Mouse (Mus musculus): Measurements from ENCODE around the gene Atg7.

Atg7 gene

GRCm38 (mm10) chr6:114787606-114788005 lies 144.7 kb downstream of the Atg7 start:
- no peak for DNase-seq (ENCODE audit: low read depth)

GRCm38 (mm10) chr6:114788663-114789062 lies 145.8 kb downstream of the Atg7 start:
- DNase-seq (ENCODE audit: low read depth): no peak

- peak; percentile 66 for DNase-seq (ENCODE audit: low read depth)
These were observed 147.2 kb downstream of the Atg7 start for GRCm38 (mm10) chr6:114790084-114790483.

- DNase-seq (ENCODE audit: low read depth): no peak
These were observed 148.0 kb downstream of the Atg7 start for GRCm38 (mm10) chr6:114790902-114791301.

- no peak for DNase-seq (ENCODE audit: low read depth)
These were observed 148.9 kb downstream of the Atg7 start for GRCm38 (mm10) chr6:114791846-114792245.

GRCm38 (mm10) chr6:114794706-114795105 lies 151.8 kb downstream of the Atg7 start:
- peak; percentile 48 for DNase-seq (ENCODE audit: low read depth)

GRCm38 (mm10) chr6:114795706-114796325 lies 152.9 kb downstream of the Atg7 start:
- DNase-seq (ENCODE audit: low read depth): no peak

GRCm38 (mm10) chr6:114797901-114798300 lies 155.0 kb downstream of the Atg7 start:
- no peak for DNase-seq (ENCODE audit: low read depth)

GRCm38 (mm10) chr6:114798715-114799114 lies 155.8 kb downstream of the Atg7 start:
- no peak for DNase-seq (ENCODE audit: low read depth)

GRCm38 (mm10) chr6:114800291-114800965 lies 157.5 kb downstream of the Atg7 start:
- DNase-seq (ENCODE audit: low read depth): peak; percentile 27

GRCm38 (mm10) chr6:114803915-114804535 lies 161.1 kb downstream of the Atg7 start:
- DNase-seq (ENCODE audit: low read depth): no peak

GRCm38 (mm10) chr6:114804866-114805265 lies 162.0 kb downstream of the Atg7 start:
- DNase-seq (ENCODE audit: low read depth): no peak

GRCm38 (mm10) chr6:114805927-114806326 lies 163.0 kb downstream of the Atg7 start:
- peak; percentile 45 for DNase-seq (ENCODE audit: low read depth)

GRCm38 (mm10) chr6:114807474-114807873 lies 164.6 kb downstream of the Atg7 start:
- DNase-seq (ENCODE audit: low read depth): no peak

- no peak for DNase-seq (ENCODE audit: low read depth)
These were observed 165.9 kb downstream of the Atg7 start for GRCm38 (mm10) chr6:114808654-114809430.

GRCm38 (mm10) chr6:114809431-114809811 lies 166.5 kb downstream of the Atg7 start:
- DNase-seq (ENCODE audit: low read depth): no peak

GRCm38 (mm10) chr6:114812322-114812721 lies 169.4 kb downstream of the Atg7 start:
- DNase-seq (ENCODE audit: low read depth): peak; percentile 89

GRCm38 (mm10) chr6:114812779-114813178 lies 169.9 kb downstream of the Atg7 start:
- DNase-seq (ENCODE audit: low read depth): no peak

- no peak for DNase-seq (ENCODE audit: low read depth)
These were observed 171.4 kb downstream of the Atg7 start for GRCm38 (mm10) chr6:114814199-114814881.

- DNase-seq (ENCODE audit: low read depth): peak; percentile 34
These were observed 172.2 kb downstream of the Atg7 start for GRCm38 (mm10) chr6:114814882-114815650.

- DNase-seq (ENCODE audit: low read depth): no peak
These were observed 175.1 kb downstream of the Atg7 start for GRCm38 (mm10) chr6:114817948-114818347.
